Mouse (Mus musculus) brain, embryonic 18.5 days (tissue): ENCODE data around the gene Il1rn.

Source experiments
- DNase-seq: peaks from one replicate; pipeline ENCODE4 v3.0.0-alpha.2; 2012; ENCODE audit warnings: low read depth, low spot score

The Il1rn gene

GRCm38 (mm10) chr2:24336545-24336944, at the start of gene Il1rn:
Gene Il1rn, plus strand, starts transcription at chr2:24336853.
- no peak for DNase-seq

- no peak for DNase-seq
Observed at GRCm38 (mm10) chr2:24290896-24291295, 45.8 kb upstream of the Il1rn start, which contains the start of gene Il1f10. Gene Il1f10, plus strand, starts transcription at chr2:24291196.

GRCm38 (mm10) chr2:24294616-24295015, 42.0 kb upstream of the Il1rn start:
- no peak for DNase-seq

- DNase-seq, result peak; percentile 37
Observed at GRCm38 (mm10) chr2:24296837-24297236, 39.8 kb upstream of the Il1rn start.

- DNase-seq, result no peak
Observed at GRCm38 (mm10) chr2:24311302-24312001, 25.2 kb upstream of the Il1rn start.

GRCm38 (mm10) chr2:24316919-24317318, 19.7 kb upstream of the Il1rn start:
- no peak for DNase-seq

GRCm38 (mm10) chr2:24317919-24318598, 18.6 kb upstream of the Il1rn start:
- DNase-seq, result no peak

- DNase-seq, result no peak
Observed at GRCm38 (mm10) chr2:24335333-24335732, 1.3 kb upstream of the Il1rn start.

- no peak for DNase-seq
Observed at GRCm38 (mm10) chr2:24341395-24341885, 4.8 kb downstream of the Il1rn start.

- DNase-seq, result no peak
Observed at GRCm38 (mm10) chr2:24344619-24345018, 8.0 kb downstream of the Il1rn start.

GRCm38 (mm10) chr2:24345056-24345455, 8.4 kb downstream of the Il1rn start:
- no peak for DNase-seq

- DNase-seq, result no peak
Observed at GRCm38 (mm10) chr2:24347926-24348325, 11.3 kb downstream of the Il1rn start.

GRCm38 (mm10) chr2:24351159-24351558, 14.5 kb downstream of the Il1rn start:
- no peak for DNase-seq

GRCm38 (mm10) chr2:24353042-24353441, 16.4 kb downstream of the Il1rn start:
- no peak for DNase-seq

GRCm38 (mm10) chr2:24357642-24358041, 21.0 kb downstream of the Il1rn start:
- no peak for DNase-seq

GRCm38 (mm10) chr2:24359347-24359746, 22.7 kb downstream of the Il1rn start:
- no peak for DNase-seq

- no peak for DNase-seq
Observed at GRCm38 (mm10) chr2:24363818-24364217, 27.2 kb downstream of the Il1rn start.

GRCm38 (mm10) chr2:24366214-24366975, 29.7 kb downstream of the Il1rn start:
- no peak for DNase-seq

- no peak for DNase-seq
Observed at GRCm38 (mm10) chr2:24367030-24367894, 30.6 kb downstream of the Il1rn start, which contains the start of gene Psd4. Gene Psd4, plus strand, starts transcription at chr2:24367580.

GRCm38 (mm10) chr2:24367895-24368261, 31.2 kb downstream of the Il1rn start:
- no peak for DNase-seq

- no peak for DNase-seq
Observed at GRCm38 (mm10) chr2:24378747-24379450, 42.2 kb downstream of the Il1rn start.
